Mouse (Mus musculus) retina, postnatal 7 days (tissue): Measurements from ENCODE around the gene Pard3.

Source experiments
- DNase-seq: peaks from one replicate; pipeline ENCODE4 v3.0.0-alpha.2; 2012; ENCODE audit warnings: low read depth, low spot score

Gene Pard3

GRCm38 (mm10) chr8:127063551-127064360, at the start of gene Pard3:
Gene Pard3 (plus strand): TSS chr8:127063893.
- DNase-seq = peak; percentile 53

- DNase-seq = no peak
Observed at GRCm38 (mm10) chr8:127021830-127022229, 41.9 kb upstream of the Pard3 start.

GRCm38 (mm10) chr8:127025256-127025717, 38.4 kb upstream of the Pard3 start:
- DNase-seq = no peak

DNA sequence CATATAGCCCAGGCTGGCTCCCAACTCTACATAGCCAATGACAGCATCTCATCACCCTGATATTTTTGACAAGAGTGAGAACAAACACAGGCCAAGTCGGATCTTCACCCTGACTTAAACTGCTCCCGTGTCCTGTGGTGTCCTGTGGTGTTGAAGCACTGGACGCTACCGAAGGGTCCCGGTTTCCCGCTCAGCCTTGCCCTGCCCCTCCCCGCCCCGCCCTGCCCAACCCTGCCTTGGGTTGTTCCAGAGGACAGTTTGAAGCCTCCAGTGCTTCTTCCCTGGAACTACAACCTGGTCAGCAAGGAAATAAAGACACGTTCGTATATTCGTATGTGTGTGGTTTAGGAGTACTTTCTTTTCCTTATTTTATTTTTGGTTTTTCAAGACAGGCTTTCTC, 37.9 kb upstream of the Pard3 start:
- DNase-seq = no peak

DNA sequence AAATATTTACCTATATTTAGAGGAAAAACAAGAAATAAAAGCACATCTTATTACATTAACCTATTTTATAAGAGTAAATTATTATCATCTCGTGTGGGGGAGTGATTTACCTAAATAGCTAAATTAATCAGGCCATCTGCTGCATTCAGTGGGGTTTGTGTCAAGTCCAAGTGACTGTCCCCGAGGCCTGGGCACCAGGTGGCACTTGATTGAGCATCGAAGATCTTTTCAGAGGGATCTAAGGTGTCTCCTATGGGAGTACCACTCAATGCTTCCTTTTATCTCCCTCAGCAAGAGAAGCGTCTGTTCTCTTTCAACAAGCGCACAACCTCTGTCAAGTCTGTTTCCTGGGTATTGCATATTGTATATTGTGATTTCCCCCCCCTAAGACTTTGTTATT, 32.2 kb upstream of the Pard3 start:
- DNase-seq = no peak

- no peak for DNase-seq
Observed at GRCm38 (mm10) chr8:127038928-127039327, 24.8 kb upstream of the Pard3 start.

DNA sequence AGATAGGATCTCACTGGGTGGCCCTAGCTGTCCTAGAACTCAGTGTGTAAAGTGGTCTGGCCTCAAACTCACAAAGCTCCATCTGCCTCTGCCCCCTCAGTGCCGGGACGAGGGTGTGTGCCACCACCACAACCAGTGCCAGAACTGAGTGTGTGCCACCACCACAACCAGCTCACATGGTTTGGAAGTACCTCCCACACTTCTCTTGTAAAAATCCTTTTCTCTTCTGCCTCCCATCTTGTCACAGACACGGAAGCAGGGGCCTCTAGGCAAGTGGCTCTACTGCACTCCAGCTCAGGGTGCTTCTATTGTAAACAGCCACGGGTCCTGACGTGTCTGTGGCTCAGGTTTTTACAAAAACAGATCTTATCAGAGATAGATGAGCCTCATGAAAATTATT, 13.7 kb upstream of the Pard3 start:
- no peak for DNase-seq

- no peak for DNase-seq
Observed at GRCm38 (mm10) chr8:127052132-127052531, 11.6 kb upstream of the Pard3 start.

DNA sequence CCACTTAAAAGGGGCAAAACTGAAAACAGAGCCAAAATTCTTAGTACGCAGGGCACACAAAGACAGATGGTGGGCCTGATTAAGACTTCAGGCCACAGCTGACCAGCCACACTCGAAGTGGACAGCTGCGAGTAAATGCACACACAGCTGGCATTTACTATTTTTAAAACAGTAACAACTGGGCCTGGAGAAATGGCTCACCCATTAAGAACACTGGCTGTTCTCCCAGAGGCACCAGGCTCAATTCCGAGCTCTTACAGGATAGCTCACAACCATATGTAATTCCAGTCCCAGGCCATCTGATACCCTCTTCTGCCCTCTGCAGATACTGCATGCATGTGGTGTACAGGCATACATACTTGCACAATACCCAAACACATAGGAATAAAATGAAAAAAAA, 8.6 kb upstream of the Pard3 start:
- DNase-seq = no peak

GRCm38 (mm10) chr8:127058759-127059158, 4.9 kb upstream of the Pard3 start:
- no peak for DNase-seq

GRCm38 (mm10) chr8:127059826-127060225, 3.9 kb upstream of the Pard3 start:
- DNase-seq = no peak

DNA sequence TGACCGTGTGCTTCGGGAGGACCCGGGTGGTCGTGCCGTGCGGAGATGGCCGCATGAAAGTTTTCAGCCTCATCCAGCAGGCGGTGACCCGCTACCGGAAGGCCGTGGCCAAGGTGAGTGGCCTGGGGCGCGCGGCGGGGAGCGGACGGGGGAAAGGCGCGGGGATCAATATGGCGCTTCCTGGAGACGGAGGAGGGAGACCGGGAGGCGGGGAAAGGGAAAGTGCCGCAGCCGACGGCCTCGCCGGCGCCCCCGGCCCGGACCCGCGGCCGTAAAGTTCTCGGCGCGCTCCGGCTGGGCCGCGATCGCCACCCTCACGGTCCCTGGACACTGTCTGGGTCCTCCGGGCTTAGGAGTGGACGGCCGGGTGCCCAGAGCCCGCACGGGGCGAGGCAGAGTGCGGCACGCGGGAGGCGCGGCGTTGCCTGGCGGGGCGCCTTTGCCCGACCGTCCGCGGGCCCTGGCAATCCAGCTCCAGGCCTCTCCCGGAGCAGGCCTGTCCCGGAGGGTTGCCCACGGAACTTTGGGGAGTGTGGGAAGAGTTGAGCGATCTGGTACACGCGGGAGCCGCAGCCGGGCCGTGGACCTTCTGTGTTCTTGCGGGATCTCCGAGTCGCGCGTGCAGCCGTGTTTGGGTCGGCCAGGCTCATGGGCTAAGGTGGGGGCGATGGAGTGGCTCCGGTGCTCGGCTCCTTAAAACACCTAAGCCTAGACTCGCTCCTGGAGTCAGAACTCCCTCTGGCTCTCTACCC, 844 bp downstream of the Pard3 start:
- DNase-seq = peak; percentile 23

- no peak for DNase-seq
Observed at GRCm38 (mm10) chr8:127065113-127065473, 1.4 kb downstream of the Pard3 start.

DNA sequence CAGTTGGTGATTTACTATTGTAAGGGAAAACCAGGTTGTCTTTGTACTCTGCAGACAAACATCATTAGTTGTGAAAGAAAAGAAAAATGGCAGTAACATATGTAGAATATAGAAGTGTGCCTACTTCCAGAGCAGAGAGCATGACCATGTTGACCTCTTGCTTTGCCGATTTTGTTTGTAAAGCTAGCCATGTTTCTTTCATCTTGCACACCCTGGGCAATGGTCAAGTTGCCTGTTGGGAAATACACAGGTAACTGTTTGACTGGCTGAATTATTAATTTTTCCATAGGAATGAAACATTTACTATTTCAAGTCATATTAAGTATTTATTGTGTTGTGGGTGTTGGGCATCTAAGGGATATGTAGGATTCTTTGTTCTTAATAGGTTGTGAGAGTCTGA, 2.1 kb downstream of the Pard3 start:
- DNase-seq = no peak

GRCm38 (mm10) chr8:127066501-127066900, 2.8 kb downstream of the Pard3 start:
- DNase-seq = no peak

GRCm38 (mm10) chr8:127068719-127069118, 5.0 kb downstream of the Pard3 start:
- DNase-seq = no peak

DNA sequence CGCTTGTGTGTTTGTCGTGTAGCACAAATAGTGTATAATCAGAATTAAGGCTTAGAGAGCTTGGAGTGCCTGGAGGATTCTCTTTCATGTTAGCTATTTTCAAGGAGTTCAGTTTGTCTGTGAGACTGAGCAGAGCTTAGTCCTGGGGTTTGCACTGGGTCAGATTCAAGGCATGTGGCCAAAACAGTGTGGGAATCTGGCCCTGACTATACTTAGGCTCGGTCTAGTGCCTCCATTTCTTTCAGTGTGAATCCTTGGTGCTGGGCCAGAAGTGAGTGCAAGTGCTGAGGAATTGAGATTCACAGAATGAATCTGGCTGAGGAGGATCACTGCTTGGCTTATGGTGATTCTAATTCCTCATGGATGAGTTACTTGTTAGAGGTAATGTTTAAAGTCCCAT, 6.5 kb downstream of the Pard3 start:
- DNase-seq = no peak

DNA sequence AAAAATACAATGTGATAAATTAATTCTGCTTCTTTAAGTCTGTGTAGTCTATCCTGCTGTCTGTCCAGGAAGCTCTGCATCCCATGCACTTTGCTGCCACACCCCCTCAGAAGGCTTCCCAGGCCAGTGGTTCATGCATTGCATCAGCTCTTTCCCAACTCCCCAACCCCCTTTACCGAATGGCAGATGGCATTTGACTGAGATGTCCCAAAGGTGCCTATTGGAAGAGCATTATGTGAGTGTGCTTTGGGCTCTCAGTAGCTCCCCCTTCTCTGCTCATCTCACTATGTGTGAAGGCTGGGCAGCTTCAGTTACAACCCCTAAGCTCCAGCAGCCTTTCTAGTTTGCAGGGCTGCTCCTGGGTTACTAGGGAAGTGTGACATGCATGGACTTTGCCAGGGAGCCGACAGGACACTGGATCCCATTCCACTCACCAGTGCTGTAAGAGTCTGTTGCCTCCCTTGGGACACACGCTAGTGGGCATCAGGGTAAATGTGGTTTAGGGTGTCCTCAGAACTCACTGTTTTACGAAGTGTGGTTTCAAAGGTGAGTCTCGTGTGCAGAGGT, 9.4 kb downstream of the Pard3 start:
- no peak for DNase-seq

DNA sequence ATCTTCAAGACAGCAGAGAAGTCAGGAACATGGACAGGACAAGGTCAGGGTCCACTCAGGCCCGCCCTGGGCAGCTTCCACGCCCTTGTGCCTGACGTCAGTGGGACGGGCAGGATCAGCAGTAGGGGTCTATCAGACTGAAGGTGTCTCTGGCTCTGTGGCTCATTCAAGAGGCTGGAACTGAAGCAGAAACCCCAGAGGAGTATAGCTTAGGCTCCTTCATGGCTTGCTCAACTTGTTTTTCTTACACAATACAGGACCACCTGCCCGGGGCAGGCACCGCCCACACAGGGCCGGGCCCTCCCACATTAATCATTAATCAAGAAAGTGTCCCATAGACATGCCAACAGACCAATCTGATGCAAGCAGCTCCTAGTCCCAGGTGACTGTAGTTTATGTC, 12.8 kb downstream of the Pard3 start:
- no peak for DNase-seq

DNA sequence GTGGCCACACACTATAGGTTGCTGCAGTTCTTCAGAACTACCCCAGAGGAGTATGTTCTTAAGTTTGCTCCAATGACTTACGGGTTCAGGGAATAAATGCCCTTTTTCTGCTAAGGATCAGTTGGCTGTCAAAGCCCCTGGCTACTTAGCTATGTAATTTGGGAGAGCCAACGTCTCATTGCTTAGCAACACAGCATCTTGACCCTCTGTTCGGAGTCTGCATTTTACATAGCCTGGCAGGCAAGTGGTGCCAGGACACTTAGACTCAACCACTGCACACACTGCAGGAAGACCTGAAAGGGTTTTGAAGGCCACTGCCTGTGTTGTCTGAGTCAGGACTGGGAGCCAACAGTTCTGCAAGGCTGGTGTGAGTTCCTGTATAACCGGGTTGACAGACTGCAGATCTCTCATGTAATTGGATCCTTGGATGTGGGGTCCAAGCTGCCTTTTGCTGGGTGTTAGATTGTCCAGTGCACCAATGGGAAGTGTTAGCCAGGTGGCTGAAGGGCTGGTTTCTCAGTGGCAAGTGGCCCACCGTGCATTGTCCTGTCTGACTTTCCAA, 15.6 kb downstream of the Pard3 start:
- DNase-seq = no peak

DNA sequence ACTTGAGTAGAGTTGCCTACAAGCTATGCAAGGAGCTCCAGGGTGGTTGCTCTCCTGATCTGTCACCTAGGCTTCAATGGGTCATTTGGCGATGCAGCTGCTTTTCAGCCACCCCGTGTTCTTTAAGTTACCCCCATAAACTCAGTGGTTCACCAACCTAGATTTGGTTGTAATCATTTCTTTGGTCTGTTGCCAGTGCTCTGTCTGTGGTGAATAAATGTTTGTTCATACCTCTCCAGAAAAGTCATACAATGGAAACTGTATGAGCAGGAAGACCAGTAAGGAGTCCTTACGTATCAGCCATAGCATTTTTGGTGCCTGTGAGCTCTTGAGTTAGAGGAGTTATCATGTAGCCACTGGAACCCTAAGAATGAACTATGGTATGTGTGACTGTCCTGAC, 17.6 kb downstream of the Pard3 start:
- DNase-seq = no peak

GRCm38 (mm10) chr8:127082486-127082885, 18.8 kb downstream of the Pard3 start:
- no peak for DNase-seq
